ENCODE assay signal across 31 mouse cellular contexts in the genomic region with DNA sequence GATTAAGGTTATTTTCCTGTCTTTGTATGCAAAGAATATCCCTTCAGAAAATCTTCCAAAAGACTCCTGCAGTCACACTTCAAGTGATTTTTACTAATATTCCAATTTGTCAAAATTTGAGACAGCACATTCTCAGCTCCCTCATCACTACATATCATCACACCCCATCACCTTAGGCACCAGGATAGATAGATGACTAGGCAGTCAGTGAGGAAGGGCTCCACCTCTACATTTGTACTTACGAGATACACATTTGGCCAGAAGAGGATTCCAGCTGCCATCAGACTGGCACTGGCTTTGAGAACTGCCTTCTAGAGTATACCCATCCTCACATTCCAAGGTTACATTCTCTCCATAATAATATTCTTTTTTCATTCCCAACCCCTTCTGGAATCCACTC. TPM values are rescaled to one million over a fixed set of nuclear protein-coding genes. Genes with fewer than 3 reads are reported as not detected.
DNase-seq lines count a peak whose midpoint lies in the region; ATAC-seq and TF ChIP-seq lines count a peak whose summit lies in the region.
"Had no signal": no experiment of that assay in that cellular context is flagged by ENCODE, and none has a peak within 500 bp of the region (broad histone marks: within the 10 kb centered on the region; RNA-seq: fewer than 3 reads in every experiment).

No protein-coding gene starts in this region.

- peak overlapping the region; percentile 41 for H3K4me2 ChIP-seq in liver, embryonic 15.5 days
- H3K4me2 ChIP-seq in stomach, embryonic 15.5 days: no peak overlapping the region
- no peak overlapping the region for H3K4me2 ChIP-seq in forebrain, embryonic 16.5 days (ENCODE audit: low read length)
- H3K4me2 ChIP-seq: embryonic facial prominence, embryonic 15.5 days; forebrain, embryonic 15.5 days; heart, embryonic 13.5 days; hindbrain, embryonic 14.5 days; kidney, embryonic 15.5 days; limb, embryonic 12.5 days had no signal

- H3K4me3 ChIP-seq in liver, embryonic 15.5 days (replicated peaks): no peak overlapping the region
- no peak overlapping the region for H3K4me3 ChIP-seq in stomach, embryonic 15.5 days (replicated peaks)
- no peak overlapping the region for H3K4me3 ChIP-seq in forebrain, embryonic 16.5 days (replicated peaks; ENCODE audit: low read length)
- no peak overlapping the region for H3K4me3 ChIP-seq in thymus, adult 2 months (ENCODE audit: control insufficient read depth, insufficient read depth, low read length)
- H3K4me3 ChIP-seq: embryonic facial prominence, embryonic 10.5 days; embryonic facial prominence, embryonic 15.5 days; forebrain, embryonic 10.5 days; forebrain, embryonic 15.5 days; heart, embryonic 13.5 days; kidney, embryonic 15.5 days; layer of hippocampus, adult 2 months; left cerebral cortex, adult 2 months; limb, embryonic 12.5 days had no signal

- peak overlapping the region; percentile 45 for H3K27ac ChIP-seq in liver, embryonic 15.5 days (replicated peaks)
- H3K27ac ChIP-seq in stomach, embryonic 15.5 days: no peak overlapping the region
- H3K27ac ChIP-seq in forebrain, embryonic 16.5 days (ENCODE audit: low read length): no peak overlapping the region
- H3K27ac ChIP-seq in thymus, adult 2 months (ENCODE audit: control insufficient read depth, insufficient read depth, low read length): no peak overlapping the region
- H3K27ac ChIP-seq: embryonic facial prominence, embryonic 10.5 days; embryonic facial prominence, embryonic 15.5 days; forebrain, embryonic 10.5 days; forebrain, embryonic 15.5 days; heart, embryonic 13.5 days; hindbrain, embryonic 14.5 days; kidney, embryonic 15.5 days; layer of hippocampus, adult 2 months; left cerebral cortex, adult 2 months; limb, embryonic 12.5 days had no signal

- no peaks in the 10 kb centered on the region for H3K9me3 ChIP-seq in liver, embryonic 15.5 days (replicated peaks)
- no peaks in the 10 kb centered on the region for H3K9me3 ChIP-seq in stomach, embryonic 15.5 days
- no peaks in the 10 kb centered on the region for H3K9me3 ChIP-seq in forebrain, embryonic 16.5 days (ENCODE audit: control insufficient read depth, low read length)
- H3K9me3 ChIP-seq: embryonic facial prominence, embryonic 10.5 days; embryonic facial prominence, embryonic 15.5 days; forebrain, embryonic 10.5 days; forebrain, embryonic 15.5 days; heart, embryonic 13.5 days; kidney, embryonic 15.5 days; limb, embryonic 12.5 days had no signal

- 37% methylated on average over 1 of the region's 1 CpGs for WGBS in liver, embryonic 15.5 days (ENCODE audit: insufficient replicate concordance)
- 92% methylated on average over 1 of the region's 1 CpGs for WGBS in stomach, embryonic 15.5 days
- 94% methylated on average over 1 of the region's 1 CpGs for WGBS in forebrain, embryonic 16.5 days
- 100% methylated on average over 1 of the region's 1 CpGs for WGBS in thymus, adult 2 months

- no peak for TF ChIP-seq POLR2A in thymus, adult 2 months (IDR thresholded peaks at IDR 0.05; ENCODE audit: control insufficient read depth, extremely low read depth, insufficient read depth, low read length, poor library complexity)

- TF ChIP-seq CTCF in thymus, adult 2 months (IDR thresholded peaks at IDR 0.05; ENCODE audit: borderline replicate concordance, control insufficient read depth, extremely low read depth, insufficient read depth, low read length, poor library complexity): no peak

- H3K36me3 ChIP-seq in liver, embryonic 15.5 days (replicated peaks): peaks cover 68% of the 10 kb centered on the region
- peaks cover 14% of the 10 kb centered on the region for H3K36me3 ChIP-seq in stomach, embryonic 15.5 days
- peaks cover 12% of the 10 kb centered on the region for H3K36me3 ChIP-seq in forebrain, embryonic 16.5 days (ENCODE audit: control insufficient read depth, insufficient read depth)
- peaks cover 58% of the 10 kb centered on the region for H3K36me3 ChIP-seq in thymus, adult 2 months (ENCODE audit: control insufficient read depth, insufficient read depth, low read length)

- no peaks in the 10 kb centered on the region for H3K27me3 ChIP-seq in liver, embryonic 15.5 days
- H3K27me3 ChIP-seq in stomach, embryonic 15.5 days (replicated peaks): no peaks in the 10 kb centered on the region
- H3K27me3 ChIP-seq in forebrain, embryonic 16.5 days (replicated peaks; ENCODE audit: control insufficient read depth, insufficient read depth, low read length): no peaks in the 10 kb centered on the region
- H3K27me3 ChIP-seq in thymus, adult 2 months (ENCODE audit: control insufficient read depth, insufficient read depth, low read length): no peaks in the 10 kb centered on the region
- H3K27me3 ChIP-seq: embryonic facial prominence, embryonic 15.5 days; forebrain, embryonic 15.5 days; heart, embryonic 13.5 days; kidney, embryonic 15.5 days; limb, embryonic 12.5 days had no signal

- peaks cover 23% of the 10 kb centered on the region for H3K4me1 ChIP-seq in liver, embryonic 15.5 days (replicated peaks)
- H3K4me1 ChIP-seq in stomach, embryonic 15.5 days: no peaks in the 10 kb centered on the region
- H3K4me1 ChIP-seq in forebrain, embryonic 16.5 days (replicated peaks; ENCODE audit: control insufficient read depth, insufficient read depth, low read length): no peaks in the 10 kb centered on the region
- H3K4me1 ChIP-seq in thymus, adult 2 months (replicated peaks; ENCODE audit: control insufficient read depth, insufficient read depth, low read length): no peaks in the 10 kb centered on the region
- H3K4me1 ChIP-seq: embryonic facial prominence, embryonic 10.5 days; embryonic facial prominence, embryonic 15.5 days; forebrain, embryonic 10.5 days; forebrain, embryonic 15.5 days; heart, embryonic 13.5 days; kidney, embryonic 15.5 days; limb, embryonic 12.5 days had no signal

- DNase-seq in liver: peak; percentile 62
- no peak for DNase-seq in cerebellum, postnatal 10 days
- DNase-seq in thymus, adult 2 months: no peak
- DNase-seq: adrenal gland, adult 2 months; adrenal gland, postnatal 36 days; cerebellum, adult 18-20 months; cerebellum, postnatal 14 days; heart, postnatal 10 days; kidney, adult 18-20 months; kidney, postnatal 25 days; lung, adult 18-20 months; lung, postnatal 4 days; thymus, adult 18-20 months; thymus, postnatal 4 days had no signal

- peak; percentile 91 for ATAC-seq in erythroblast, adult 5-6 weeks (replicated peaks; ENCODE audit: low FRiP score, poor library complexity, severe bottlenecking)
- ATAC-seq in liver, embryonic 15.5 days (ENCODE audit: insufficient read depth): peak; percentile 91
- ATAC-seq in stomach, embryonic 15.5 days (ENCODE audit: insufficient read depth, low FRiP score, low read depth): peak; percentile 92
- ATAC-seq in forebrain, embryonic 16.5 days: no peak
- ATAC-seq: activated CD4-positive, CD25-positive, alpha-beta regulatory T cell, adult 4 months; forebrain, embryonic 15.5 days; lung, postnatal 0 days; midbrain, embryonic 16.5 days had no signal

- H3K9ac ChIP-seq in liver, embryonic 15.5 days: no peak overlapping the region
- no peak overlapping the region for H3K9ac ChIP-seq in stomach, embryonic 15.5 days
- no peak overlapping the region for H3K9ac ChIP-seq in forebrain, embryonic 16.5 days (replicated peaks; ENCODE audit: low read depth, low read length)
- H3K9ac ChIP-seq: embryonic facial prominence, embryonic 15.5 days; forebrain, embryonic 15.5 days; heart, embryonic 13.5 days; hindbrain, embryonic 14.5 days; kidney, embryonic 15.5 days; limb, embryonic 12.5 days had no signal

RNA-seq across cellular contexts. Expression of a gene that starts 17.0 kb away (rescaled TPM):
- 74.6 and 87.1 TPM in 2 replicates for total RNA-seq in erythroblast, adult 5-6 weeks (2015; ENCODE audit: low replicate concordance)
- 85.6 and 112 TPM in 2 replicates for total RNA-seq in erythroblast, adult 5-6 weeks (2017; ENCODE audit: low replicate concordance)
- 72.6 and 74.8 TPM in 2 replicates for polyA plus RNA-seq in liver, embryonic 15.5 days (2015; fragmentation: Nextera tagmentation; extraction: Ambion mirVana)
- 73.4 and 76.9 TPM in 2 replicates for polyA plus RNA-seq in stomach, embryonic 15.5 days (2015; fragmentation: Nextera tagmentation; extraction: Ambion mirVana)
- 43.8 and 47.4 TPM in 2 replicates for polyA plus RNA-seq in forebrain, embryonic 16.5 days (2015; fragmentation: Nextera tagmentation; extraction: Ambion mirVana)
- 54.0 and 66.8 TPM in 2 replicates for polyA plus RNA-seq in thymus, adult 2 months (2012; rRNA removed)

RNA-seq across cellular contexts. Expression of a gene that starts 22.4 kb away (rescaled TPM):
- total RNA-seq in erythroblast, adult 5-6 weeks (2015; ENCODE audit: low replicate concordance): 10.4 and 14.0 TPM in 2 replicates
- 5.0 and 11.7 TPM in 2 replicates for total RNA-seq in erythroblast, adult 5-6 weeks (2017; ENCODE audit: low replicate concordance)
- polyA plus RNA-seq in liver, embryonic 15.5 days (2015; fragmentation: Nextera tagmentation; extraction: Ambion mirVana): 0.93 and 1.0 TPM in 2 replicates
- polyA plus RNA-seq in stomach, embryonic 15.5 days (2015; fragmentation: Nextera tagmentation; extraction: Ambion mirVana): 0.81 and 1.1 TPM in 2 replicates
- 1.5 and 2.1 TPM in 2 replicates for polyA plus RNA-seq in forebrain, embryonic 16.5 days (2015; fragmentation: Nextera tagmentation; extraction: Ambion mirVana)
- polyA plus RNA-seq in thymus, adult 2 months (2012; rRNA removed): 1.6 and 2.0 TPM in 2 replicates
